Mouse (Mus musculus) G1E-ER4 (cell line): ENCODE data around the gene Cnst. TPM values are rescaled to one million over a fixed set of nuclear protein-coding genes. Genes with fewer than 3 reads are reported as not detected.
A peak's percentile ranks its signal among the peaks of the same experiment; 100 is the strongest.

Experiments
- GATA1 ChIP-seq: IDR thresholded peaks from one replicate; pipeline ENCODE4 v1.8.0; 2012; ENCODE audit warnings: low read length, inconsistent platforms
- polyA plus RNA-seq: library from polyadenylated mRNA; stranded (reverse); fragments of >175 nt; gene quantifications from 2 replicates; pipeline ENCODE4 v1.2.3, GENCODE M21; 2012

Cnst gene
- polyA plus RNA-seq, 1 experiment = 17.2 TPM

DNA sequence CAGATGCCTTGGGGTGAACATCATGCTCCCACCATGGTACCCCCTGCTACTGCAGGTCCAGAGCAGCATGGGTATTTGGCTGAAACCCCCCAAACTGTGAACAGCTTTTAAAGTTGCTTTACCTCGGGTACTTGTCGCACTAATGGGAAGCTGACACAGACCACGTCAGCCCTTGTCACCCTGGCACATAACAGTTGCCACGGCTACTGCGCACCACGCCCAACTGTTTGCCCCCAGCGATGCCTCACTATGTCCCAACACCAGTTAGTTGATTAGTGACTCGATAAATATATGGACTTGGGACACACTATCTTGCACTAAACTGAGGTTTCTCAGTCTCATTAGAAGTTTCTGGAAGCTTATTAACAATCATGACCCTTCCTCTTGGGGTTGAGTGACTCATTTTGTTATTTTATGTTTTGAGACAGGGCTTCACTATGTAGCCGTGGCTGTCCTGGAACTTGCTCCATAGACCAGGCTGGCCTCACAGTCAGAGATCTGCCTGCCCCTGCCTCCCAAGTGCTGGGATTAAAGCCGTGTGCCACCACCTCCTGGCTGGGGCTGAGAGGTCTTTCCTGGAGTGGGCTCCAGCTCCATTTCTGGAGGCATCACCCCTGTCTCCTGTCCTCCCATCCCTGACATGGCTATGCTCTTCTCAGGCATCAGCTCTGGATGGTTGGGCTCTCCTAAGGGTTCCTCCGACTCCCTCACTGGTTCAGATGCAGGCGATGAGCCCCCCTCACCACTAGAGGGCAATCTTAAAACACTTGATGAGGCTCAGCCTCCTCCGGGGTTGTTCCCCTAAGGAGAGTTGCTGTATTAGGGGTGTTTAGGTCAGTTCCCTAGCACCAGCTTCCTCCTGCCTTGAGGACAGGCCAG is 99.2 kb downstream of the Cnst start:
- no peak for TF ChIP-seq GATA1

DNA sequence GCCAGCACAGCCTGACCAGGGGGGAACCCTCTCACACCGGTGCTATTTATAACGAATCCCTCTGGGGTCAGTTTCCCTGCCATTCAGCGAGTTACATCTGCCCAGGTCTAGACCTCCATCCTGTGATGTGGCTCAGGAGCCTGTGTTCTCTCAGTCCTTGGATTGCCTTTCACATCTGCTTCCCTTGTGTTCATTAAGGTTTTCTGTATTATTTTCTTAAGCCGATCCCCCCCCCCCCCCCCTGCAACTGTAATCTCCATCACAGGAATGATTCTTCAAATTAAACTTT is 99.8 kb downstream of the Cnst start:
- no peak for TF ChIP-seq GATA1

DNA sequence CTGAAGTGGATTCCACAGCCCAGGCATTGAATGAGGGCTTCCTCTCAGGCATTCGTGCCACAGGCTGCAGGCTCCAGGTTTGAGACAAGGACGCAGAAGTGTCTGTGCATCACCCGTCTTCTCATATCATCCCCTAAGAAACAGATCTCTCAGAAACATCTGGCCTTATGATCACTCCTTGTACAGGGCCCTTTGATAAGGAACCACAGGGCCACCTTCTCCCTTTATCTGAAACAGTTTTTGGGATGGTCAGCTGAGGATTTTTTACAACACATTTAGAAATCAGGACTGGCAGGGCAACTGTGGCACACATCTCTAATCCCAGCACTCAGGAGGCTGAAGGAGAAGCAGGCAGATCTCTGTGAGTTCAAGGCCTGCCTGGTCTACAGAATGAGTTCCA is 103.2 kb downstream of the Cnst start:
- peak; percentile 97 for TF ChIP-seq GATA1

- no peak for TF ChIP-seq GATA1
These were observed 104.1 kb downstream of the Cnst start for GRCm38 (mm10) chr1:179650284-179650683.

DNA sequence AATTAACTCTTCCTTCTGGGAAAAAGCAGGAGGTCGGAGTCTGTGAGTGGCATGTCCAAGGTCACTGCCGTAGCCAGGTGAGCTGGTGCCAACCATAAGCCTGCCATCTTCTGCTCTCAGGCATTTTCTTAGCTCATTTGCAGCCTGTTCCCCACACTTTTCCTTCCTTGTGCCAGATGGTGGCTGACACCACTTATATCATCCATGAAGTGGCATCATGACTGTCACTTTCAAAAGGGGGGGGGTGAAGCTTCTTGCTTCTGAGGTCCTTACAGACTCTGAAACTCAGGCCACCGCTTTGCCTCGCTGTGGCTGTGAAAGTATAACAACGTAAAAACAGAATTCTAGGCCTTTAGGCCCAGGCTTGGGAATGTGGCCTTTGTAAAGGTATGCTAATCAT is 105.1 kb downstream of the Cnst start:
- TF ChIP-seq GATA1 = no peak

GRCm38 (mm10) chr1:179663065-179663464 is 116.9 kb downstream of the Cnst start:
- no peak for TF ChIP-seq GATA1

- no peak for TF ChIP-seq GATA1
These were observed 118.2 kb downstream of the Cnst start for GRCm38 (mm10) chr1:179664309-179664930.

- TF ChIP-seq GATA1 = no peak
These were observed 120.8 kb downstream of the Cnst start for GRCm38 (mm10) chr1:179666971-179667370.

DNA sequence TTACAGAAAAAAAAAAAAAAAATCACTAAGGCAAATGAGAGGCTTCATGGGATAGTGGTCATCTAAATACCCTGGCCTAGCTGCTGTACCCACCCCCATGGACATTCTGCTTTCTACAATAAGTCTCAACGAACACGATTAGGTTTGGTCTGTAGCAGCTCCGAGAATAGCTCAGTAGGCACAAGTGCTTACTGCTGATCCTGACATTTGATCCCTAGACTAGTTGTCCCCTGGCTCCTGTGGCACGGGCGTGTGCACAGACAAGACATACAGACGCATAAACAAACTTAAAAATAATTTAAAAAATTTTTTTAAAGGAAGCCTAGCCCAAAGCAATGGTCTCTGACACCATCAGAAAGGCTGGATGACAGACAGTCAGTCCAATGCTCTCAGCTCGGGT is 121.3 kb downstream of the Cnst start:
- TF ChIP-seq GATA1 = no peak

- no peak for TF ChIP-seq GATA1
These were observed 122.0 kb downstream of the Cnst start, which contains the start of gene Sccpdh for GRCm38 (mm10) chr1:179668013-179668805. Gene Sccpdh, plus strand, starts transcription at chr1:179668210.

DNA sequence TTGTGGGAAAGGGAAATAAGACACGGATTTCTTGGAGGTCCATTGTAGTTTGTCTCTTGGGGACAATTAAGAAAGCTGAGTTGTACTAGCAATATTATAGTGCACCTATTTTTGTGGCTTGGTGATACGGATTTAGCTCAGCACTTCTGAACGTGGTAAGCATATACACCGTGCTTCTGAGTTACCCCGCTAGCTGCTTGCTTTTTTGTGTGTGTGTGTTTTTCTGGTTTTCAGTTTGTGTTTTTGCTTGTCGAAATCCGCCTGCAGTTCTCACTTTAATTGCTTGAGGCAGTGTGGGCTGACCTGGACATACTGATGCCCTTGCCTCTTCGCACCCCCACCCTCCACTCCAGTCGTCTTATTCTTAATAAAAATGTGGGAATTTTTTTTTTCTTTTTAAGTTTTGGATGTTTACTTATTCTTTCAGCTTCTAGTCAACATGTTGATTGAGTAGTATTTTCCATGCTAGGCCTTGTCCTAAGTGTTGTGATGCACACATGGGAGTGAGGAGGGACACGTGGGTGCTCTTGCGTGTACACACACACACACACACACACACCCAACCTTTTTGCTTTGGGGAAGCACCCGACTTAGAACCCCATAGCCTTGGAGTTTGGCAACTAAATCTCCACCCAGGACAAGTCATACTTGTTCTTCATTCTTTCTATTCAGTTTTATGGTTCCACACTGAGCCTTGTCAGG is 122.8 kb downstream of the Cnst start:
- no peak for TF ChIP-seq GATA1

- no peak for TF ChIP-seq GATA1
These were observed 128.2 kb downstream of the Cnst start for GRCm38 (mm10) chr1:179674355-179674754.

GRCm38 (mm10) chr1:179677031-179677430 is 130.9 kb downstream of the Cnst start:
- no peak for TF ChIP-seq GATA1

Other genes with a start within 250 kb of the Cnst start
- gene Smyd3, start 28.3 kb upstream of the Cnst start, polyA plus RNA-seq = 2.8 and 4.1 TPM in 2 replicates
- 8.3 and 9.4 TPM in 2 replicates for gene Tfb2m, start 103 bp upstream of the Cnst start, polyA plus RNA-seq
- 7.0 and 9.1 TPM in 2 replicates for gene Sccpdh, start 121.8 kb downstream of the Cnst start, polyA plus RNA-seq
- gene Kif28, start 198.9 kb downstream of the Cnst start, polyA plus RNA-seq = not detected in 2 replicates